Mouse (Mus musculus) T-helper 2 cell (primary cell): ENCODE measurements around the gene Ablim1.

Experiments
- in situ Hi-C: fragments of 300-600 bp; cut with MboI, MseI; formaldehyde crosslinking; loops from one replicate; pipeline ENCODE4 v1.15.1; 2025; ENCODE audit warnings: high pct_unique_total_duplicates

The Ablim1 gene

DNA sequence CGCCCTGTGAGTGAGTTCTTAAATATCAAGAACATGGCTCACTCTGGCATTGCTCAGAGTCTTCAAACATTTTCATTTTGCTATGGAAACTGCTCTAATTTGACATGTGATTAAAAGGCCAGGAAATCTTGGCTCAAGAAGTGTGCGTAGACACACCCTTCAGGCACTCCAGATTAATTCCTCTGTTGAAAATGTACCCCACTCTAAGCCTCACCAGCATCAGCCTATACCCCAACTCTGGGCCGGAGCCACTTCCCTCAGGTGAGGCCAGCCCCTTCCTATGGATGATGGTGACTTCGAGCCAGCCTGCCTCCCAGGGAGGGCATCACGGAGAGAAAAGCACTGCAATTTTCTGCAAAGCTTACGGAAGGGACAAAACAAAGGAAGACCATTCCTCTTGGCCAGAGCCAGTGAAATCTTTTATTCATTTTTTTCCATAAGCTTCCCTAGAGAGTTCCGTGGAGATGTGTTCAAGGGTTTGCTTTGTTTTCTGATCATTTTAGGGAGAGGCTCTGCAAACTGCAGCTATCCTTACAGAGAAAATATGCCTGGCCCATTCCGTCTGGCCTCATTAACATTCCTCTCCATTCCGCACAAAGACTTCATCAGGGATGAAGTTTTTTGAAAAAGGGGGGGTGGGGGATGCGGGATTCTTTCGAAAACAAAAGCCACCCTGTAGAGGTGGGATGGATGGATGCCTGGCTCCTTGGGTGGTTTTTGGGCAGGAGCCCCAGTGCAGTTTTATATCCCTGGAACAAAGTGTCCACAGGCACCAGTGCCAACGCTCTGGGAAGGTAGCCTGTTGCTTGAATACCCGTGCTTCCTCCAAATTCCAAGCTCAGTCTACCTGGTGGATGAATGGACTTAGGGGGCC, 236.7 kb downstream of the Ablim1 start:
- in situ Hi-C loops, result no loop called here

DNA sequence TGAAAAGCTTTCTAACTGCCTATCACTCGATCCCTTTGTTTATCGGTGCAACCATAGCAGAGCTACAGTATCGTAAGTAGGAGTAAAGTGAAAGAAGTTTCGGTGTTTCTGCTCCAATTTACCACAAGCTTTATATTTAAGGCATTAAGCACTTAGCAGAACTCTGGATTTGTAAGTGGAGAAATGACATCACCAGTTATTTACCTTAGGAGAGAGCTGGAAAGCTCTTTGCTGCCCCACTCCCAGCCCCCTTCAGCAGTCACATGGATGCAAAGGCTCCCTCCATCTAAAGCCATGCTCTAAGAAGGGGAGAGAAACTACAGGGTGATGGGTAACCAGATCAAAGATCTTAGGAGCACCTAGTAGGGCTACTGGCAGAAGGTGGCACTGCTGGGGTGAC, 241.3 kb downstream of the Ablim1 start:
- in situ Hi-C loops, result no loop called here

DNA sequence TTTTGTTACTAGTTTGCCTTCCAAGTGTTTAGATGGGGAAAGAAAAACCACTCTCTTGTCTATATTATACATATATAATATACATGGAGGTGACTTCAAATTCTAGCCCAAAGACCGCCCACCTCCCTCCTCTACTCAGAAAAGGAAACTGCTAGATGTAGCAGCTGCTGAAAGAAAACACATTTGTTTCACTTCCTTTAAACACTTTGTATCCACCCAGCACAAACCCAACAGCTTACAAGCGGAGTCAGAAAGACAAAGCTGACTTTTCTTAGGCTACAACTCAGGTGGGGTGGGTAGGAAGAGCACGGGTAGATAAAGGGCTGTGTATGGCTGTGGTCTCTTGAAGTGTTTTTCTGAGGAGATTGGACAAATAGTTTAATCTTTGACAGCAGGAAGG, 242.0 kb downstream of the Ablim1 start:
- in situ Hi-C loops, result no loop called here

DNA sequence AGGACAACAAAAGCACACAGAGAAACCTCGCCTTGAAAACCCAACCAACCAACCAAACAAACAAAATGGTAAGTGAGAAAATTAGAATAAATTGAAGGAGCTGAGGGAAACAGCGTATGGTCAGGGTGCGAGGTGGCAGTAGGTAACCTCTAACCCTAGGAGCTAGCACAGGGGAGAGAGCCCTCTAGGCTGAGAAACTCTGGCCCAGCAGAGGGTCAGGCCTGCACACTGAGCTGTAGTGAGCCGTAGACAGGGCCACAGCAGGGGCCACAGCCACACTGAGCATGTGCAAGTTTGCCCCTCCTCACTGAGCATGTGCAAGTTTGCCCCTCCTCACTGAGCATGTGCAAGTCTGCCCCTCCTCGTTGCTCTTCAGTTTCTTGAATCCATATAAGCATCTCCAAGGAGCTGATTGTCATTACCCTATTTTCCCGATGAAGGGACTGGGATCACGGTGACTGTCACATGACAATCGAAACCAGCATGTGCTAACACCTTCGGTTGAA, 247.6 kb downstream of the Ablim1 start:
- in situ Hi-C loops, result loop anchor here (5.0 kb wide), 1 partner anchor 70 kb away; no protein-coding TSS in a partner anchor

DNA sequence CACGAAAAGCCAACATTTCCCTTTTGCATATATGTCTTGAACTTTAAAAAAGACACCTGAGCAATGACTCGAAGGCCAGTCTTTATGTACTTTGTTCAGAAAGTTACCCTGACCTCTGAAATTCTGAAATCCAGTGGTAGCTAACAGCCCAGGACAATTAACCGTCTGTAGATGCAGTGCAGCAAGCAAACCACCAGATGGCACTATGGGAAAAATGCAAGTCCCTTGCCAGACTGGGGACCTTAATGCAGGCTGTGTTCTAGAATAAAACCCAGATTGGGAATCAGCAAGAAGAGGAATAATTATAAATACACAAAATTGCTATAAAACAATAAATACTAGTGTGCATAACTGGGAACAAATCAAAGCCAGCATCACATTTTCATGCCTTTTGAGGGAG, 248.4 kb downstream of the Ablim1 start:
- in situ Hi-C loops, result loop anchor here (5.0 kb wide), 1 partner anchor 71 kb away; no protein-coding TSS in a partner anchor

DNA sequence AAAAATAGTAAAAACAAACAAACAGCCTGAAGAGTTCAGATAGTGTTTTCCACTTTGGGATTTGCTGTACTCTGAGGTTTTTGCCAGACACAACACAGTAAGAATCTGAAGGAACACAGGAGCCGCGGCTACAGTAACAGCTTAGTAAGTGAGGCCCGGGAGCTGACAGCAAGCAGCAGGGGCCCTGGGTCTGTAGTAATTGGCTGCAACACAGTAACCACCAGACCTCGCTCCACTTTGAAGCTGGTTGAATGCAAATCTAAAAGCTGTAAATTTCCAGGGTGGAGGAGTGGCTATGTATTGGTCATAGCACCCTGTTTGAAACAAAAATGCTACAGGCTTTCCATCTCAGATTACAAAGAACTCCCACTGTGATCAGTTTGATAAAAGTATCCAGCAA, 252.0 kb downstream of the Ablim1 start:
- in situ Hi-C loops, result no loop called here

DNA sequence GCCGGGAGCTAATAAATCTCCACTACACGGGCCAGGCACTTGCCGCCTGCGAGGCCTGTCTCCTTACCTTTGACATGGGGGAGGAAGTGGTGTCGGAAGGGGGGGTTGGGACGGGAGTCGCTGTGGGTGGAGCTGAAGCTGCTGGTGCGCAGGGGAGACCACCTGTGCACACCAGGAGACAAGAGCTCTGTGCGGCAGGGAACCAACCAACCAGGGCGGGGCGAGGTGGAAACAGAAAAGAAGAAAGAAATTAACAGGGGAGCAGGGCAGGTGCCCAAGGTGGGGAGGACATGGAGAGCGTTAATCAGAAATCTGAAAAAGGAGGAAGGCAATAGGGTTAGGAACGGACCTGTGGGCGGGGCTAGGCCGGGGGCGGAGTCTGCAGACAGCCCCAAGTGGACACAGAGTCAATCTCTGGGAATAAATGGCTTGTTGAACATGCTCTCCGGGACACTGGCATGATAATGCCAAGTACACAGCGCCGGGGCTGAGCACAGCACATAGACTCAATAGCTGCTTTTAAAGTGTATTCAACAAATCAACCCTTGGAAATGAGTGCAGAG, 255.6 kb downstream of the Ablim1 start:
- in situ Hi-C loops, result no loop called here

DNA sequence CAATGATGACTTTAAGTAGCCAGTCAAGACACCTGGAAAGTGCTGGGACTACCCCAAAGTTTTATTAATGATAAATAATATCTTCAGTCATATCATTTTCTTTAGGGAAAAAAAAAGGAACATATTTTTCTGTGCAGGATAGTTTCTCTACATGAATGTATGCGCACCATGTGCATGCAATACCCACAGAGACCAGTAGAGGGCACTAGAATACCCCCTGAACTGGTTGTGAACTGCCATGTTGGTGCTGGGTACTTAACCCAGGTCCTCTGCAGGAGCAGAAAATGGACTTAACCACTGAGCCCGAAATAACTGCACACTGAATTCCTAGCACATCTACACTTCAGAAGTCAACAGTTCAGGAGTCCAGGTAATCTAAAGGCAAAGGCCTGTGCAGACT, 257.2 kb downstream of the Ablim1 start:
- in situ Hi-C loops, result no loop called here

DNA sequence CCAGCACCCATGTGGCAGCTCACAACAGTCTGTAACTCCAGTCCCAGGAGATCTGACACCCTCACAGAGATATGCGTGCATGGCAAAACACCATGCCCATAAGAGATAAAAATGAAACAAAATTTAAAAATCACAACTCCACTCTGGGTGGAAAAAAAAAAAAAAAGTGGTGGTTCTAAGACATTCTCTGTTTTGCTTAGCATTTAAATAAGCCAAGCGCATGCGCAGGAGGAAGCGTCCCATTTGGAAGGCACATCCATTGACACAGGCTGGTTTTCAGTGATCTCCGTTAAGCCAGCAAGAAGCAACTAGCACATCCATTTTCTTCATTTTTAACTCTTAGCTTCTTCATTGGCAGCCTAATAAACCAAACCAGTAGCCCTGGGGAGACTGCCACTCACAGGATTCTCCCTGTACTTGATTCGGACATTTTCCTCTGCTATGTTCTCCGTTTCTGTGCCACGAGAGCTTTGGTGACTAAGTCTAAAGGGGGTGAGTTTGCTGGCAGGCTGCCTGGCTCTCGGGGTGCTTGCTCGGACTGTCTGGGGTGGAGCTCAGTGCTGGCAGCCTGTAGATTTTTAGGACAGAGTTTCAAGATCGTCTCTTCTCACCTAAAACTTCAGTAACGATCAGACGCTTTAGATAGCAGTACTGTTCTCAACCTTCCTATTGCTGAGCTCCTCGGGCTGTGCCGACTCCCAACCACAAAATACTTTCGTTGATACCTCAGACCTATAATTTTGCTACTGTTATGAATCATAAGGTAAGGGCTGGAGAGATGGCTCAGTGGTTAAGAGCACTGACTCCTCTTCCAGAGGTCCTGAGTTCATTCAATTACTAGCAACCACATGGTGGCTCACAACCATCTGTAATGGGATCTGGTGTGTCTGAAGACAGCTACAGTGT, 259.3 kb downstream of the Ablim1 start:
- in situ Hi-C loops, result no loop called here

DNA sequence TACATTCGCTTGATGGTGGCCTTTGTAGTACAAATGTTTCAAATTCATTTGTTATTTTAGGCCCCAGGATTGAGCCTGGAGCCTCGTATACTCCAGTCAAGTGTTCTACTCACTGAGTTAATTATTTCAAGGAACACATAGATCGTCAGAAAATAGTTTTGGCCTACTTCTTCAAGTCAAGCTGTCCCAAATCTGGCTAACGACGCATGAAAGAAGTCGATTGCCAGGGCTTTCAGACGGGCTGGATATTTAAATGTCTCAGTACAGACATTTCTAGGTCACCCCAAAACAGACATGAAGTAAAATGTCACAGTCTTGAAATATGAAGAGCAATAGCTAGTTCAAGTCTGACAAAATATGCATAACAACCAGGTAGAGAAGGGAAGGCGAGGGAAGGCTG, 261.8 kb downstream of the Ablim1 start:
- in situ Hi-C loops, result no loop called here

DNA sequence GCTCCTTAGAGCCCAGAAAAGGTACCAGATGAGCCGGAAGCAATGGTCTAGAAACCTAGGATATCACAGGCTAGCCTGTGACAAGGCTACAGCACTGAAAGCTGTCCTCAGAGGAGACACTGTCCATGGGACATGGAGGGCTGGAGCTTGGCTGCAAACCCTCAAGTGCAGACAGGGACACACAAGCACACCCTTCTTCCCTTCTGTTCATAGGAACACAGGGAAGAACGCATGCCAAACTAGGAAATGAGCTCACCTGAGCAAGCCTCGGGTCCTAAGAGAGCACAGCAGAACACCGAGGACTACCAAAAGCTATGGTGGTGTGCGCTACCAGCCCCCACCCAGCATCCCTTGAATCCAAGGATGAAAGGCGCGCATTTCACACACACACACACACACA, 262.7 kb downstream of the Ablim1 start:
- in situ Hi-C loops, result no loop called here

DNA sequence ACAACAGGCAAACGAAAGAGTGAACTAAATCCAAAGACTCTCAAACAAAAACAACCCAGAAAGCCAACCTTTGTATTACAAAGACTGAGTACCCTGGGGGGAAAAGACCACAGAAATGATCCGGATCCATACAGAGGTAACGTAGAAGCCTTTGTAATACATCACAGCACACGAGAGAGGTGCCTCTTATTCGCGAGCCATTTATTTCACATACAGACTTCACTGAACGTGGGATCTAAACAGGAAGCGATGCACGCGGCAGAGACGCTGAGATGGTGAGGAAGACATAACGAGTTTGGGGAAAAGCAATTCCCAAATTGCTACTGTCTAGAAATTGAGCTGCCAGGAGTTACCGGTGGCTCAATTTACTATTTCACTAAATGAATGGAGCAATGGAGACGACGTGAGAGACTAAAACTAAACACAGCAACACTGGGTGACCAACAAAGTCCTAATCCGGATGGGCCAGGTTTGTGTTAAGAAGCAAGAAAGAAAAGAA, 265.1 kb downstream of the Ablim1 start:
- in situ Hi-C loops, result no loop called here

DNA sequence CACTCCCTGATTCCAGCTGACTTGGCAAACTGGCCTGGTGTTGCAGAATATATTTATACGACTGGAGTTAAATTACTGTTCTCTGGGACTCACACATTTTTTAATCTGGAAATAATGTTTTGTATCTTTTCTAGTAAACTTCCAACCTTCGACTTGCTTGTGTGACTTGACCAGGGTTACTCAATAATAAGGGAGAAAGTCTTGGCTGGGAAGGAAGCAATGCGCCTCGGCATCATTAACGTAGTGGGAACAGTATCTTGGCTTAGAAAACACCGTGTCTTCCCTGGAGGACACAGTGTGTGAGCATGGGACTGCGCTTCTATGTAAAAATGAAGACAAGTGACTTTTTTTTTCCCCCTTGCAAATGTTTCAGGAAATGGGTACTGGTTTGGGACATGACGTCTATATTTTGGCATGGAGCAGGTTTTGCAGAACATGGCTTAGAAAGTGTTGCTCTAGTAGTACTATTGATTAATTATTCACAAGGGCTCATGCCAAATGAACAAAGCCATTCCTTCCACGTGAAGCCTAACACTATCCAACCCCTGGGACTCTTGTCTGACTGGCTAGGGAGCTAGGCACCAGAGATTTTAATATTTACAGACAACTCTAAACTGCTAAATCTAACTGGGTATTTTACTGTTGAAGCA, 266.9 kb downstream of the Ablim1 start:
- in situ Hi-C loops, result no loop called here

DNA sequence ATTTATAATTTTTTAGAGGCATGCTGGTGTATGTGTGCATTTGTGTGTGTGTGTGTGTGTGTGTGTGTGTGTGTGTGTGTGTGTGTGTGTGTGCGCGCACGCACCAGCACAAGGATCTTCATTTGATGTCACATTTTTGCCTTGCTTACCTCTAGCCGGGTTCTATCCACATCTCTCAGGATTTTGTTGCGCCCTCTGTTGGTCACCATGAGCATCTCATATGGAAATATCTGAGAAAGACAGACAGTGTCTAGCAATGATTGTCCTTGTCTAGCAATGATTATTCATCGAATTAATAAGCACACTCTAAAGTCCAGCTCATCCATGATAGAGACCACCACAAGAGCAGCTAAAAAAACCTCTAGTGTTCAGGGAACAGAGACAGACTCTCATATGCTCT, 275.5 kb downstream of the Ablim1 start:
- in situ Hi-C loops, result no loop called here

DNA sequence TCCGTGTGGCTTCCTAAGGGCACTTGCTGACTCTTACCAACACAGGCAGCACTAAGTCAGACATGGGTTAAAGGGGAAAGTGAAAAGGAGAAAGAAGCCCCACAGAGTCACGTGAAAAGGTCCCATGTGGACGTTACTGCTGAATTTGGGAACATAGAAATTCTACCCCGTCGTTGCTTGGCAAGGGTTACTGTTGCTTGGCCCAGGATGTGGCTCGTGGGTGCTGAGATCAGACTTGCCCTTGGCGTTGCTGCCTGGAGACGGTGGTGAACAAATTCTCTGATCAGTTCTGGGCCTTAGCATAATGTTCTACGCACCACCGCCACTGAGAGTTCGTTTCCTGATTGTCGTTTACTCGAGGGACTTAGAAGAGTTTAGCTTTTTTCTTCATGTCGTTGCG, 277.9 kb downstream of the Ablim1 start:
- in situ Hi-C loops, result no loop called here

DNA sequence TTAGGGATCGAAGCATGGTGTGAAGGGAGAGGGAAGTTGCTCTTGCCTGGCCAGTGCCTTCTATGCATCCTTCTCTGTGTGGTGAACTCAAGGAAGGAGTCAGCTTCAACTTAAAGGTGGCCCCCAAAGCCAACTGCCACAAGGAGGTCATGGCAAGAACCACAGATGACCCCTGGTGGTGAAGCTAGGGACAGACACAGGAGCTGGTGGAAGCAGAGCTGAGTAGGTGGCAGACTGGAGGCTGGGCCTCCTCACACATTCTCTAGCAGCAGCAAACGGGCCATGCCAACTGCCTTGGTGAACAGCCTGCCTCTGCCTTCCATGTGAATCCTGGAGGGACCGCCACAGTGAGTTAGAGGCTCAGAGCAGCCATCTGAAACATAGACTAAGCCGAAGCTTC, 283.1 kb downstream of the Ablim1 start:
- in situ Hi-C loops, result no loop called here

DNA sequence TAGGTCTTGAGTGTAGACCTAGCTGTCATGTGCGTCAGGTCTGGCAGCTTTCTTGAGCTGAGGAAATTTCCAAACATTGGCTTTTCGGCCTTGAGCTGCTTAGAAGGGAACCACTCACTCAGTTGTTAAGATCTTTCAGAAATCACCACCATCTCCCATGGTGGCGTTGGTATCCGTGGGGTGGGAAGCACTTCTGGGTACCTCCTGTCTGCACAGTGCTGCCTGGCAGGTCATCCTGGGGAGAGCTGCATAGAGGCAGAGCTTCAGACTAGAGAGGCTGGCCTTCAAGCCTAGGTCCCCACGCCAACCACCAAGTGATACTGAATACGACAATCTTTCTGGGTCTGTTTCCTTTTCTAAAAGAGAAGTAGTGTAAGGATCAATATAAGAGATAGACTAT, 285.3 kb downstream of the Ablim1 start:
- in situ Hi-C loops, result loop anchor here (5.0 kb wide), 1 partner anchor 112 kb away; no protein-coding TSS in a partner anchor

DNA sequence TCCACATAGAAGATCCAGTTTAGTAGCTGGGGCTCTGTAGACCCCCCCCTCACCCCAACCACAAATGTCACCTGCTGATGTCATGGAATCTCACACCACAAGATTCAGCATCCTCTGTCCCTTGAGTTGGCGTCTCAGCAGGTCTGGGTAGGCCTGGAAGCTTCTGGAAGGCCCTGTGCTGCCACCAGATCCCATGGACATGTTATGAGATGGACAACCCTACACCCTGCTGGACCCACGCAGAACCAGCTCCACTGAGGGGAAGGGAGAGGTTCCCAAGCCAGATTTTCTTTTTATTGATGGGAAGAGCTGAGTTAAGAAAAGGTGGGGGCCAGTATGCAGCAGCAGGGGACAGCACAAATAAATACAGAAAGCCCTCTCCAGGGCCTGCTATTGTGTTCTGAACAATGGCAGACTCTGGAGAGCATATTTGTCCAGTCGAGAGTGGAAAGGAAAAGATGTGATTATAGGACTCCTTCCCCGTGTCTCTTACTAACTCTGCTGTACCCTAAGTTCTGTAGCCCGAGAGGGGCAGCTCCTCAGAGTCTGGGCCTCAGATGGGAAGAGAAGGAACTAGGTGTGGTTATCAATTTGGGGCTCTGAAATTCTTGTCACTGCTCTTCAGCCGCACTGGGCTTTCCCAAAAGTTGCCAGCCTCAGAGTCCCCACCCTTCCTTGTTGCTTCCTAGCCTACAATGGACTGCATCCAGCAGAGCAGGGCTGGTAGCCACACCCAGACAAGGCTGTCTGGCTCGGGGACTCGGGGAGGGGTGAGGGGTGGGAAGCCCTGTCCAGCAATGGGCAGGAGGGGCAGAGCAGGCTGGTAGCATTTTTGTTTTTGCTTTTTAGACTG, 286.2 kb downstream of the Ablim1 start:
- in situ Hi-C loops, result loop anchor here (5.0 kb wide), 1 partner anchor 111 kb away; no protein-coding TSS in a partner anchor

DNA sequence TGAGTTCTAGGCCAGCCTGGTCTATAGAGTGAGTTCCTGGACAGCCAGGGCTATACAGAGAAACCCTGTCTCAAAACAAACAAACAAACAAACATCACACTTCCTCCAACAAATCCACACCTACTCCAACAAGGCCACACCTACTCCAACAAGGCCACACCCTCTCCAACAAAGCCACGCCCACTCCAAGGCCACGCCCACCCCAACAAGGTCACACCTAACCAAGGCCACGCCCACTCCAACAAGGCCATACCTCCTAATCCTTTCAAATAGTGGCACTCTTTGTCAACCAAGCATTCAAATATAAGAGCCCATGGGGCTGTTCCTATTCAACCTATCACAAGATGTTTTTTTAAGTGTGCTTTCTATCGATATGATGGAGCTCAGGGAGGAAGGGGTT, 288.2 kb downstream of the Ablim1 start:
- in situ Hi-C loops, result loop anchor here (5.0 kb wide), 1 partner anchor 109 kb away; no protein-coding TSS in a partner anchor

DNA sequence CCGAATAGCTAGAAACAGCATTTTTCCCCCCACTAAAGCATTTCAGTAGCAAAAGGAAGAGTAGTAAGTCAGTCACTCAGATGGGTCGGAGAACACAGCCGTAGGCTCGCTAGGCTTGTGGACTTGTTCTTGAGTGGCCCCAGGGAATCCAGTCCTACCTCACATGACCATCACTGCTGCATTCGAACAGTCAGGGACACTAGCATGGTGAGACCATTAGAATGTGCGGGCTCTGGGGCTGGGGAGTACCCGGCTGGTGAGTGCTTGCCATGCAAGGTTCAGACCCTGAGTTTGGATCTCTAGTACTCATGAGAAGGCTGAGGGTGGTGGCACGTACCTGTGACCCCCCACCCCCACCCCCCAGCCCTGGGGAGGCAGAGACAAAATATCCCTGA, 296.9 kb downstream of the Ablim1 start:
- in situ Hi-C loops, result no loop called here
